Mouse (Mus musculus) bone marrow macrophage, adult 2 months (primary cell): Measurements from ENCODE around the gene Ccdc18.

Source experiments
- CTCF ChIP-seq: IDR thresholded peaks from 2 replicates; pipeline ENCODE4 v1.5.1; 2012; ENCODE audit warnings: low read depth, mild to moderate bottlenecking, low read length, moderate library complexity
- POLR2A ChIP-seq: IDR thresholded peaks from 2 replicates; pipeline ENCODE4 v1.6.1; 2012; ENCODE audit warnings: mild to moderate bottlenecking, low read depth, low read length, borderline replicate concordance

DNA sequence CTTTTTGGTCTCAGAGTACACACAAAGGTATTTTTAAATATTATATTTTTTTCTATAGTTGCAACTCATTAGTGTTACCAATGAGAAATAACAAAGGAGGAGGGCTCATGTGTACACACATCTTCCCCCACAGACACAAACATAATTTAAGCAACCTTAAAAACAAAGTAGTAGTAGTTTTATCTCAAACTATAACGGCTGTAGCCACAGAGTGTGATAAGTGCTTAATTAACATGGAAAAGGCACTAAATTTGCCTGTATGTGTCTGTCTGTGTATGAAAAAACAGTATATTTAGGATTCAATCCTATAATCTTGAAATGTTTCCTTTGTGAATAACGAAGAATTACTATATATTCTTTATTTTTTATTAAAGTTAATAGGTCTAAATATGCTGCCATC lies 51.4 kb downstream of the Ccdc18 start:
- TF ChIP-seq CTCF (no peak), POLR2A (no peak)
